Mouse (Mus musculus): ENCODE results near the gene Morf4l2.

- no peak for TF ChIP-seq CTCF (IDR thresholded peaks at IDR 0.05; ENCODE audit: low read depth)
- no peak for TF ChIP-seq EP300 (optimal IDR thresholded peaks at IDR 0.05)
Measured at GRCm38 (mm10) chrX:136755464-136755863, 12.0 kb upstream of the Morf4l2 start.
